Mouse (Mus musculus): Measurements from ENCODE around the gene Vmo1.
"Not testable (repeated sequence)": the region's sequence is repeated elsewhere in the genome, so short reads cannot be mapped to it uniquely, and the experiment has no call there.

Gene Vmo1

GRCm38 (mm10) chr11:70514288-70514687, at the start of gene Vmo1:
Gene Vmo1, minus strand, starts transcription at chr11:70514616.
- in situ Hi-C loops (cut with MboI, MseI), result loop anchor here in 1 of 2 experiments (5.0 kb wide), 1 partner anchor 102 kb away; the partner anchor contains the start of gene Pelp1

- in situ Hi-C loops (cut with MboI, MseI), result no loop called here
Observed at GRCm38 (mm10) chr11:70563470-70564275, 49.3 kb upstream of the Vmo1 start.

- in situ Hi-C loops (cut with MboI, MseI), result no loop called here
Observed at GRCm38 (mm10) chr11:70562995-70563469, 48.6 kb upstream of the Vmo1 start.

DNA sequence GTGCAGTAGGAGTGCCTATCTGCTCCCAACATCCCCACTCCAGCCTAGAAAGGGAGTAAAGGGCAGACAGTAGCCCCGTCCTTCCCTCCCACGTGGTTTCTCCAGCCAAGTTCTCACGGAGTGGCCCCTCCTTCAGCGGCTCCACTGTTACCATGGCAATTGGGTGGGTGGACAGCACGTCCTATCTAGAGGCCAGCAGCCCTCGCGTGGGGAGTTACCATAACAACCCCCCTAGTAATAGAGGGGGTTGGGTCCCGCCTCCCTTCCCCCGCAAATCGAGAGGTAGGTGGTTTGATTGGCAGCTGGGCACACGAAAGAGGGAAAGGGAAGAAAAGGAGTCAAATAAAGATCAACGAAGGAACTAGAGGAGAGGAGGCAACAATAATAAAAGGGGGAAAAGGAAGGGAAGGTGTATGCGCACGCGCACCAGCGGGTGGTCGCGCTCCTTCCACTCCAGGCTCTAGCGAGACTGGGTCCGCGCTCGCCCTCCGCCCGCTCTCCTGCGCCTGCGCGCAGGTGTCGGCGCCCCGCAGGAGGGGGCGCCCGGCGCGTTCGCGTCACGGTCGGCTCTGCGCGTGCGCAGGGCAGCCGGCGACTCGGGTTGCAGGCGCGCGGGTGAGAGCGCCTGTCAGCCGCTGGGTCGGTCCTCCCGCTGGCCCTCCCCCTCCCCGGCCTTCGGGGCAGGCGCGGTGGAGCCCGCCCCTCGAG, 48.0 kb upstream of the Vmo1 start, which contains the start of gene Mink1:
TSS of gene Mink1 (plus strand) at position 595 of the 708 bp plus-strand sequence.
- in situ Hi-C loops (cut with MboI, MseI), result no loop called here

DNA sequence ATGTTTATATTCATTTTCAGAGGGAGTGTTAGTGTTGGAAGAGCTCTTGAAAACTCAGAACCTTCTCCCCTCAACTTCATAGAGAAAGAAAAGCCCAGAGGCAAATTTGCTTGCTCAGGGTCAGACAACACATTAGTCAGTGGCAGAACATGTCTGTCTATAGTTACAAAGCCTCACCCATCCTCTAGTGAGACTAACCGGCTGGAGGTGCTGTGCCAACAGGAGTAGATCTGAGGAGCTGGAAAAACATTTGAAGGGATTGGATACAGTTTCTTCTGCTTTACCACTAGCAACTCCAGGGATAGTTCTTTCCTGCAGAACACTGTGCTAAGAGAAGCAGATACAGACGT, 47.5 kb upstream of the Vmo1 start:
- in situ Hi-C loops (cut with MboI, MseI), result no loop called here

GRCm38 (mm10) chr11:70557545-70557944, 43.1 kb upstream of the Vmo1 start:
- in situ Hi-C loops (cut with MboI, MseI), result loop anchor here in 1 of 2 experiments (10.0 kb wide), 1 partner anchor 1647 kb away; the partner anchor contains the start of genes 4933427D14Rik, Gm43951 and Txndc17

DNA sequence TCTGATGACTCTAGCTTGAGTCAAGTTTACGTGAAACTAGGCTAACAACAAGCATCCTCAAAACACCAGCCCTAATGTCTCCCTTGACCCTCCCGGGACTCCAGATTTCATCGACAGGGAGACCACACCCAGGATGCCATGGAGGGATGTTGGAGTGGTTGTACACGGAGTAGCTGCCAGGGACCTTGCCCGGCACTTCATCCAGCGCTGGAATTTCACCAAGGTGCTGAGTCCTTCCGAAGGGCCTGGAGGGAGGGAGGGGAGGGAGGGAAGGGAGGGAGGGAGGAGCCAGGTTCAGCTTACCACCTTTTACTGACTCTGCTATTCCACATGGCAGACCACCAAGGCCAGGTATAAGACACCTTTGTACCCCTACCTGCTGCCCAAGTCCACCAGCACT, 39.5 kb upstream of the Vmo1 start:
- in situ Hi-C loops (cut with MboI, MseI), result loop anchor here in 1 of 2 experiments (10.0 kb wide), 1 partner anchor 1651 kb away; the partner anchor contains the start of genes 4933427D14Rik, Gm43951 and Txndc17

GRCm38 (mm10) chr11:70551526-70551925, 37.1 kb upstream of the Vmo1 start:
- in situ Hi-C loops (cut with MboI, MseI), result loop anchor here in 1 of 2 experiments (10.0 kb wide), 1 partner anchor 1653 kb away; the partner anchor contains the start of genes 4933427D14Rik, Gm43951 and Txndc17

DNA sequence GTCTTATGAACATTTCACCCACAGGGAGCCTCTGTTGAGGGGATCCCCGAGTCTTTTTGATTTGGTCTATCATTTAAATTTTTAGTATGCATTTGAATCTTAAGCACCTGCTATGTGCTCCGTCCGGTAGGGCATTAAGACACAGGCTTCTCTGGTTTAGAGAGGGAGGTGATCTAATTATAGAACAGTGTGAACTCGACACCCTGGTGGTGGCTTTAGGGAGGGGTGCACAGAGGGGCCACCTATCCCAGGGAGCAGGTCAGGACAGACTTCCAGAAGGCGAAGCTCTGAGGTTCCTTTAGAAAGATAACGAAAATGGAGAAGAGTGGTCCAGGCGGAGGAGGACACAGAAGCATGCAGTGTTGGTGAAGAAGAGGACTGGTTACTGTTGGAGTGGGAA, 30.1 kb upstream of the Vmo1 start:
- in situ Hi-C loops (cut with MboI, MseI), result loop anchor here (5.0 kb wide), 2 partner anchors 63 to 68 kb away; no protein-coding TSS in a partner anchor

DNA sequence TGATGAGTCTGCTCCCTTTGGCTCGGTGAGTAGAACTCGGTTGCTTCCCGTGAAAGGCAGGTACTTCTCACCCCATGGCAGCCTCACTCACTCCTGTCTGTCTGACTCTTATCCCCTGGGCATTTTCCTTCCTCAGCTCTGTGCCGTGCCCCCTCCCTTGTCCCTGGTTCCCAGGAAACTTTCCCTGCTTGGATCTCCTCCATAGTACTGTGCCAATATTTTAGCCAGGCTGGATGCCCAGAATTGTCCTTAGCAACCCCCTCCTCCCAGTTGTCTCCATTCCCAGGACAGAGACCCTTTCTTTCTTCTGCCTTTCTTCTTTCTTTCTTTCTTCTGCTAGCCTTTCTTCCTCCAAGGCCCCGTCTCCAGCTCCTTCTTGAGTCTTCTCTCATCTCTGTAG, 27.0 kb upstream of the Vmo1 start:
- in situ Hi-C loops (cut with MboI, MseI), result loop anchor here (5.0 kb wide), 2 partner anchors 66 to 71 kb away; no protein-coding TSS in a partner anchor

DNA sequence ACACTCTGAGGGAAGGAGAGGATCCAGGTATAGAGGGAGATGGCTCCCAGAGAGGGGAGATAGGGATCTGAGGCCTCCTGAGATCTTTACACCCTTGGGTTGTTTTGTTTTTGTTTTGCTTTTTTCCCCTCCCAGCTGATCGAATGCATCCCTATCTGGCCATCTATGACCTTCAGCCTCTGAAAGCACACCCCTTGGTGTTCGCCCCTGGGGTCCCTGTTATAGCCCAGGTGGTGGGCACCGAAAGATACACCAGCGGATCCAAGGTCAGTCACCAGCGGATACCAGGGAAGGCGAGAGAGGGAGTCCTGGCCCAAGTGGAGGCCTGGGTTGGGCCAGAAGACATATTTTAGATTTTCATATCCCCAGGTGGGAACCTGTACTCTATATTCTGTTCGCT, 26.5 kb upstream of the Vmo1 start:
- in situ Hi-C loops (cut with MboI, MseI), result loop anchor here (5.0 kb wide), 2 partner anchors 66 to 71 kb away; no protein-coding TSS in a partner anchor

DNA sequence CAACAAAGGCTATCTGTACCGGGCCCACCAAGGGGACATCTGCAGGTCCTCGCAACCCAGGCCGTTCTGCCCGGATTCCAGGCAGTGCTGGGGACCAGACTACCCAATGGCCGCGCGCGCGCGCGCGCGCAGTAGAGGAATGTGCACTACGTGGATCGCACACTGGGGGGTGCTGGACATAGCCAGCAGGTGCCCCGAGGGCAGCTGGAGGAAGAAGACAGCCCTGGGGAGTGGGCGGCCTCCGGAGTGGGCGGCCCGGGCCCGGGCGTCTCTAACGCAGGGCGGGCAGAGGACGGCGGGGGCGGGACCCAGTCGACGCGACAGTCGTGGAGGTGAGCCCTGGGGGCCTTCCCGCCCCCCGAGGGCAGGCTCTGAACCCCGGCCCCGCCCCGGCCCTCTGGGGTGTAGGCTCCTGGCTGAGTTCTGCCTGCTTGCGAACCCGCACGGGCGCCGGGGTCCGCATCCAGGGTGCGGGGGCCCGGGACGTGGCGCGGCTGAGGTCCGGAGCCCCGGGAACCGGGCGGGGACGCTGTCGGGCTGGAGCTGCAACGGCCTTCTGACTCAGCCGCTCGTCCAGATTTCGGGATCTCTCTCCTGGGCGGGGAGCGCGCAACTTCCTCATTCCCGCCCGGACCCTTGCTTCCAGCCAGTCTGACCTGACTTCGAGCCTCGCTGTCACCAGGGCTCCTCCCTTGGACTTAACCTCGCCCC, 25.6 kb upstream of the Vmo1 start, which contains the start of gene Pld2:
TSS of gene Pld2 (plus strand) at position 188 of the 711 bp plus-strand sequence.
- in situ Hi-C loops (cut with MboI, MseI), result loop anchor here (5.0 kb wide), 2 partner anchors 67 to 72 kb away; no protein-coding TSS in a partner anchor

DNA sequence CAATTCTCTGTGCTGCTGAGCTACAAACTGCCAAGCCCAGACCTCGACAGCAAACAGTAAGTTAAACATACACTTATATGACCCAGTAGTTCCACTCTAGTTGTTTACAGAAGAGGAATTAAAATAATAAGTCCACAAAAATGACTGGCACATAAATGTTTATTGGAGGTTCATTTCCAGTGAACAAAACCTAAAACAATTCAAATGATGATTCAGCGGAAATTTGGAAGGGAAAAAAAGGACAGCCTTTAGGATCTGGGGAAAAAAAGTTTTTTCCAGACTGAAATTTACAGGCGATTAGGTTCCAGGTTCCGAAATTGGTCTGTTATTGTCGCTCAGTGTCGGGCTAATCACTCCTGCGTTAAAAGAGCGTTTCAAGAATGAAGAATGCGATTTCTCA, 25.0 kb upstream of the Vmo1 start:
- in situ Hi-C loops (cut with MboI, MseI), result no loop called here

- in situ Hi-C loops (cut with MboI, MseI), result no loop called here
Observed at GRCm38 (mm10) chr11:70532839-70533238, 18.4 kb upstream of the Vmo1 start, which contains the start of gene Gm40193. Gene Gm40193, minus strand, starts transcription at chr11:70532939.

DNA sequence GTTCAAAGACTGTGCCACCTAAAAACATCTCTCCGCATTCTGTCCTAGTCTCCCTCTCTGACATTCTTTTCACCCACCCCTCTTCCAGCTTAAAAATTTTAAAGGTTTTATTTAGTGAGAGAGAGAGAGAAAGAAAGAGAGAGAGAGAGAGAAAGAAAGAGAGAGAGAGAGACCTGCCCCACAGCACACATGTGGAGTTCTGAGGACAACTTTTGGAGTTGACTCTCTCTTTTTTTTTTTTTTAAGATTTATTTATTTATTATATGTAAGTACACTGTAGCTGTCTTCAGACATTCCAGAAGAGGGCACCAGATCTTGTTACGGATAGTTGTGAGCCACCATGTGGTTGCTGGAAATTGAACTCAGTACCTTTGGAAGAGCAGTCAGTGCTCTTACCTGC, 16.6 kb upstream of the Vmo1 start:
- in situ Hi-C loops (cut with MboI, MseI), result not testable (repeated sequence)

DNA sequence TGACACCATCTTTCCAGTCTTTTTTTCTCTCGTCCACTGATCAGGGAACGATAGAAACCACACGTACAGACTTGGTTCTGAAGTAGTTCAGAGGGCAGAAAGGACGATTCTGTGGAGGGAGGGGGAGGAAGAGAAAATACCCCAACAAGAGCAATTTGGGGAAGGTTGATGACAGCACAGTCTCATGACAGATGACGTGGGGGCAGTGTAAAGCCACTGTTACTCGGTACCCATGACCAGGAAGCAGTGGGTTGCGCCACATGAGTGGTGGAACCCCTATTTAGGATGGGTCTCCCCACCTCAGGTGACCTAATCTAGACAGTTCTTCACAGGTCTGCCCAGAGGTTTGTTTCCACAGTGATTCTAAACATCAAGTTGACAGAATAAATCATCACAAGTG, 14.2 kb upstream of the Vmo1 start:
- in situ Hi-C loops (cut with MboI, MseI), result loop anchor here in 1 of 2 experiments (10.0 kb wide), 1 partner anchor 226 kb away; no protein-coding TSS in a partner anchor

GRCm38 (mm10) chr11:70526211-70526610, 11.8 kb upstream of the Vmo1 start:
- in situ Hi-C loops (cut with MboI, MseI), result loop anchor here in 1 of 2 experiments (10.0 kb wide), 1 partner anchor 229 kb away; no protein-coding TSS in a partner anchor

- in situ Hi-C loops (cut with MboI, MseI), result loop anchor here in 1 of 2 experiments (10.0 kb wide), 1 partner anchor 229 kb away; no protein-coding TSS in a partner anchor
Observed at GRCm38 (mm10) chr11:70525726-70526125, 11.3 kb upstream of the Vmo1 start.

- in situ Hi-C loops (cut with MboI, MseI), result loop anchor here in 1 of 2 experiments (10.0 kb wide), 1 partner anchor 230 kb away; no protein-coding TSS in a partner anchor
Observed at GRCm38 (mm10) chr11:70525184-70525678, 10.8 kb upstream of the Vmo1 start, which contains the start of gene Psmb6. Gene Psmb6, plus strand, starts transcription at chr11:70525367.

DNA sequence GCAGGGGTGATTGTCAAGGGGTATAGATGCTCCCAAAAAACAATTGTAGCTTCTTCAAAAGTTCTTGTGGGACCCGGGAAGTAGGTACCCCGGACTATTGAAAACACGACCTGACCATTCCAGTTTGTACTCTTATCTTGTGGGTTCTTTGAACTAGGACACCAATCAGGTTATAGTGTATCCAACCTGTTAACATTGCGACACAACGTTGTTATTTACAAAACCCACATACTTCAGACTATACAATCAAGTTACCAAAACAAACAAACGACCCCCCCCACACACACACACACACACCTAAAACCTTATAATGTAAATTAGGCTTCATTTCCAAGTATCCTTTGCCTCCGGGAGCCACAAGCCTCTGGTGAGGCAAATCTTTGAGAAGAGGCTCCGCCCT, 10.4 kb upstream of the Vmo1 start:
- in situ Hi-C loops (cut with MboI, MseI), result loop anchor here in 1 of 2 experiments (10.0 kb wide), 1 partner anchor 230 kb away; no protein-coding TSS in a partner anchor

All from T-helper 17 cell (primary cell).